Mouse (Mus musculus) A20 (cell line): ENCODE data around the gene Tifa.
"Not testable (repeated sequence)": the region's sequence is repeated elsewhere in the genome, so short reads cannot be mapped to it uniquely, and the experiment has no call there.

Experiments
- DNase-seq: peaks from one replicate; pipeline ENCODE4 v3.0.0-alpha.2; 2011; ENCODE audit warnings: low read depth, low spot score

The Tifa gene

DNA sequence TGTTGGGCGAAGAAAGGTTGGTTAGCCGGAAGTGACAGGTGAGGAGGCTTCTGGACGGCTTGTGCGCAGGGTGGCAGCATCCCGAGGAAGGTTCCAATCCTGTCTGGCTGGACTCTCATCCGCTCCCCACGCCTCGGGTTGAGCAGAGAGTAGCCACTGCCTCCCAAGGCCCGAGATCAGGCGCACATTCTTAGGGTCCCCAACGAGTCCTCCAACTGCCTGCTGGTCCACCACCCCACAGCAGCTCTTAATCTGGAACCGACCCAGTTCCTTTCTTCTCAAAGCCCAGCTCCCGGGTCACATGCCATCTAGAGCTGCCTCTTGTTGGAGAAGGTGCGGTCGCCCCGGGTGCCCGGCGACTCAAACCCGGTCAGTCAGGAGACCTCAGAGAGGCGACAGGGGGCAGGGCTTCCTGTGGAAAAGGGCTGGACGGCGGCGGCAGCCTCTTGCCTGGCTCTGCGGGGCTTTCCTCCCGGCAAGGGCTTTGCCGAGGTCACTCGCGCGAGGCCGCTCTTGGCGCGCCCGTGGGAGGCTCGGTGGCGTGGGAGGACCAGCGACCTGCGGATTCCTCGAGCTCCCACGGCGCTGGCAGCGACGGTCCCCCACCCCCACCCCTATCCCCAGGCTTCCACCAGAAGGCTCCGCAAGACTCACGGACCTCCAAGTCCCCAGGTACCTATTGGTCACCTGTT lies at the start of gene Tifa:
TSS of gene Tifa (plus strand) at position 306 of the 692 bp plus-strand sequence.
- peak; percentile 56 for DNase-seq

DNA sequence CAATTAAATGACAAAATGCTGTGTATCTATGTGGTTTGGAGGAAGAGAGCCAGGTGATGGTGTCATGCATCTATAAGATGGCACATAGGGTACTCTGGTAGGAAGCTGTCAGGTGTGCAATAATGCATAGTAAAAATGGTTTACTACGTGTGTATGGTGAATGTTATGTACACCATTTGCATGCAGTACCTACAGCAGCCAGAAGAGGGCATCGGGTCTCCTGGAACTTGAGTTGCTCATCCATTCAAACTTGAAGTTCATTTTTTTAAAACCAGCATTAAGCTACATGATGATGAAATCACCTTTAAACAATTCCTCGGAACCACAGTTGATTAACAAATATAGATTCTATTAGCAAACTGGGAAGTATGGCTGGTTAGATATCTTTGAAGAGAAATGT lies 48.1 kb upstream of the Tifa start:
- DNase-seq: peak; percentile 4

DNA sequence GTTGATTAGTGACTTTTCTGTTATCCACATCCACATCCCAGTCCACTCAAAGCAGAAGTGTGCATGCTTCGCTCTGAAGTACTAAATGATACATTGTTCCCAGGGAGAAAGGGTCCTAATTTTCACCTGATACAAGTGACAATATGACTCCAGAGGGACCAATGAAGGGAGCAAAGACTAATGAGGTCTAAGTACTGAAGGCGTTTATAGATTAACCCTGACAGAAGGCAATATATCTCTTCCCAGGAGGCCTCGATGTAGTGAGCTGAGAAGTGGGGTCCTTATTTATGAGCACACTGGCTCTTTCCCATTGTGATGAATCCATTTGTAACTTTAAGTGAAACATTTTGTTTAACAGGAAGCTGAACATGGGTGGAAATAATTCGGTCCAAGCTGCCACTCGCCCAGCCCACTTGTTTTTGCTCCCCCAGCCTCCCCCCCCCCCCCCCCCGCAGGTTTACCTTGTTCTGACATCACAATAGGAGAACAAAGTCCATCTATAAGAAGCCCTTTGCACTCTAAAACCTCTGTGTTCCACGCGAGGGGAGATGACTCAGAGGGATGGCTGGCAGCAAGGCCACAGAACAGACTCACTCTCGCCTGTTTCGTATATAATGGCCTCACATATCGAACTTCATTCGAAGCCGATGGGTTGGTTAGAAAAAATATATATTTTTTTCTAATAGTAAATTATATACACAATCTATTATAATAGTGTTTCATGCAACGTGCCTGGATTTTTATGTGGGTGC lies 45.8 kb upstream of the Tifa start:
- no peak for DNase-seq

- no peak for DNase-seq
These were observed 44.1 kb upstream of the Tifa start for GRCm38 (mm10) chr3:127745504-127745903.

- DNase-seq: no peak
These were observed 43.5 kb upstream of the Tifa start for GRCm38 (mm10) chr3:127745911-127746640.

GRCm38 (mm10) chr3:127748644-127749043 lies 41.0 kb upstream of the Tifa start:
- no peak for DNase-seq

DNA sequence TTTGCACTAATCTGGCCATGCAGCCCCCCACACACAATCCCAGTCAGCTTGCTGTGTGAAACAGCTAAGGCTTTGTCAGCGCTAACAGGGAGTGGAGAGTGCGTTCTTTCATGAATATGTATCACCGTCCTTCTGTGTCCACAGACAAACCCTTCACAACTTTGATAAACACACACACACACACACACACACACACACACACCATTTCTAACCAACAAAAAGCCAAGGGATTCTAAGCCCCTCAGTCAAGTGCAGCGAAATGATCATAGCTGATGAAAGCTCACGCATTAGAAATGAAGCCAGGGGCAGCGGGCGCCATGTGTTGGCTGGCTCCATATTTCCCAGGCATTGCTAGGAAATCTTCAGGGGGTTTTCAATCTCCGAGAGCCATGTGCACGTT lies 40.3 kb upstream of the Tifa start:
- no peak for DNase-seq

DNA sequence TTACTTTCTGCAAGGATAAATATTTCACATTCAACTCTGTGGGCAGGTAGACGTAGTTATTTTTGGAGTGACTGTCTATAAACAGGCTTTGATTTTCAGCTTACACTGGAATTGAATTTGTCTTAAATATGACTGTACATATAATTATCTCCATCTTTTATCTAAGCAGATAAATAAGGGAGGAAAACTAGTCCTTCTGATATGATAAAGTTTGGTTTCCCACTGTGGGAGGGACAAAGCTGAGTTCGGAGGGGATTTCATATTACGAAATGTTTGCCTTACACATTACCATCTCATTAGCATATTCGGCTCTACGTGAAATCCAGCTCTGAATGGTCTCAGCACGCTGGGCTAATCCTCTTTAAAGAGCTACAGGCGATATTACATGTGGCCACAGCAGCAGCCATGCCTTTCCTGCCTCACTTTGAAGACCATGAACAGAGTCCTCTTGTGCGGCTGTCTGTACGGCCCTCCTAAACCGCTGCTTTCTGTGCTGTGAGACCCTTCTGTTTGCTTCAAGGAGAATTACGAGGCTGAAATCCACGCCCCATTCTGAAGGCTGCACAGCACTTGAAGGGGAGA lies 39.5 kb upstream of the Tifa start:
- no peak for DNase-seq

GRCm38 (mm10) chr3:127756458-127756857 lies 33.1 kb upstream of the Tifa start:
- no peak for DNase-seq

DNA sequence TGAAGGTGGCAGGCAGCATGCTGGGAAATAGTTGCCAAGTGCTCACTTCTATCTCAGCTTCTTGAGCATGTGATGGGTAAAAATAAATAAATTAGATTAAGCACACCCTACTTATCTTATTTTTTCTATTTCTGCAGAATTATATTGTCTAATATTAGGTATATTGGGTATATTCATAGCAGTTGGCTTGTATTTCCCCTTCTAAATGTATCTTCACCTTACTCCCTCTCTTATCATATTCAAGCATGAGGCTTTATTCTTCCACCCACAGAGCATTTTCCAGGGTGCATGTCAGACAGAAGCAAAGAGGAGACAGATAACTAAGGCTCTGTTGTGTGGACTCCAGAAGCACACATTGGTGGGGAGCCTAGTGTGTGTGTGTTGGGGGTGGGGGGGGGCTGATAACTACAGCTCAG lies 31.7 kb upstream of the Tifa start:
- no peak for DNase-seq

GRCm38 (mm10) chr3:127758806-127759205 lies 30.8 kb upstream of the Tifa start:
- no peak for DNase-seq

DNA sequence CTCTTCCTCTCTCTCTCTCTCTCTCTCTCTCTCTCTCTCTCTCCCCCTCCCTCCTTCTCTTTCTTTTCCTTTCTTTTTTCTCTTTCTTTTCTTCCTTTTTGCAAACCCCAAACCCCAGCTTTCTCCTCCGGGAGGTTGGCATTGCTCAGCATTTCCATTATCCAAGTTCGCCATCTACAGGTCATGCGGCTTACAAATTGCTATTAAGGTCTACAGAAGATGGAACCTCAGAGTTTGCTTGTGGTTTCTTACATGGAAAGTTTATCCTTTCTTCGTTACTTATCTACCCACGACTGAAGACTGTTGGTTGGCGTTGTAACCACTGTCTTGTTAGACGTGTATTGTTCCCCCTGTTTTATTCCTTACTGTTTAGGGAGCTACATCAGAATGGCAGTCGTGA lies 30.4 kb upstream of the Tifa start:
- peak; percentile 19 for DNase-seq

DNA sequence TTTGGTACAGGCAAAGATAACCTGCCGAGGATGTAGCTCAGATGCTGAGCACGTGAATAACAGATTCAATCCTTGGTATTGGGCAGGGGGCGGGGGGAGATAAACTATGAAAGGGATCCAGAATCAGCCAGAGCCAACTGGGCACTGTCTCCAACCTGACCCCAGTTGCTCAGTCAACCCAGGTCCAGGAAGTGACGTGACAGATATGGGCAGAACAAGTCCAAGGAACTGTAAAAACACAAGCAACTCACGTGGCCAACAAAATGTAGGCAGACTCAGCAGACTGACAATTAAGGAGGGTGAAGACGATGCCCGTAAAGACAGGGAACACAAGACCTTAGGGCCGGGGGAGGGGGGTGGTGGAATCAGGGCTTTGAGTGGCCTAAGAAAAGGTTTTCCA lies 27.2 kb upstream of the Tifa start:
- no peak for DNase-seq

- peak; percentile 87 for DNase-seq
These were observed 26.5 kb upstream of the Tifa start for GRCm38 (mm10) chr3:127763076-127763612.

DNA sequence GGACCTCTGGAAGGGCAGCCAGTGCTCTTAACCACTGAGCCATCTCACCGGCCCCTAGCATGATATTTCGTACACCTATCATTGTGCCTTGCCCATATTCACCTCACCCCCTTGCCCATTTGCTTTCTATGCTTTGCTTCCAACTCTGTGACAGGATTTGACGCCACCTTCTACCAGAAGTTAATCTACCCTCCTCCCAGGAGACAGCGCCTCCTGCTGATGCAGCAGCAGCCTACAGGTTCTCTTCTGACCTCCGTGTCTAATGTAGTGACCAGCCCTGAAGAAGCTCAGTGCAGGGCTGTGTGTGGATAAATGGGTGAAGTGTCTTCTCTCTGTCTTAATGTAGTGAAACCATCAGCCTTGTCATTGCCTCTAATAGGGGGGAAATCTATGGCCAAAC lies 25.1 kb upstream of the Tifa start:
- peak; percentile 30 for DNase-seq

GRCm38 (mm10) chr3:127765971-127766370 lies 23.6 kb upstream of the Tifa start:
- DNase-seq: no peak

- no peak for DNase-seq
These were observed 20.5 kb upstream of the Tifa start for GRCm38 (mm10) chr3:127769146-127769545.

- peak; percentile 87 for DNase-seq
These were observed 9.5 kb upstream of the Tifa start, which contains the start of gene Alpk1 for GRCm38 (mm10) chr3:127780021-127780644. TSS of gene Alpk1 (minus strand) at chr3:127780527.

GRCm38 (mm10) chr3:127780921-127781320 lies 8.7 kb upstream of the Tifa start:
- DNase-seq: no peak

GRCm38 (mm10) chr3:127782921-127783320 lies 6.7 kb upstream of the Tifa start:
- DNase-seq: no peak

- DNase-seq: not testable (repeated sequence)
These were observed 5.9 kb upstream of the Tifa start for GRCm38 (mm10) chr3:127783680-127784079.
